Mouse (Mus musculus): ENCODE measurements around the gene Rfc2. TPM values are rescaled to one million over a fixed set of nuclear protein-coding genes. Genes with fewer than 3 reads are reported as not detected.

Rfc2 gene
- polyA plus RNA-seq, 1 experiment from 2014 or later = 174 TPM

DNA sequence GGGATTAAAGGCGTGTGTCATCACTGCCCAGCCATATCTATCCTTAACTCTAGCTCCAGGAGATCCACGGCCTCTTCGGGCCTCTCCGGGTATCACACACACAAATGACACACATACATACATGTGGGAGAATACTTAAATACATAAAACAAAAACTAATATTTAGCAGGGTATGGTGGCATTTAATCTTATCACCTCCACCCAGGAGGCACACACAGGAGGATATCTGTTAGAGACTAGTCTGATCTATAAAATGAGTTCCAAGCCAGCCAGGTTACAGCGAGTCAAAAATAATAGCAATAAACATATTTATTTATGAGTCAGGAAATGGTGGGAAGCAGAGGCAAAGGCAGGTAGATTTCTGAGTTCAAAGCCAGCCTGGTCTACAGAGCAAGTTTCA lies 5.3 kb upstream of the Rfc2 start:
- H3K9ac ChIP-seq = no peak overlapping the region
- 97% methylated on average over 5 of the region's 5 CpGs for WGBS
- no peak for ATAC-seq (ENCODE audit: low FRiP score)

DNA sequence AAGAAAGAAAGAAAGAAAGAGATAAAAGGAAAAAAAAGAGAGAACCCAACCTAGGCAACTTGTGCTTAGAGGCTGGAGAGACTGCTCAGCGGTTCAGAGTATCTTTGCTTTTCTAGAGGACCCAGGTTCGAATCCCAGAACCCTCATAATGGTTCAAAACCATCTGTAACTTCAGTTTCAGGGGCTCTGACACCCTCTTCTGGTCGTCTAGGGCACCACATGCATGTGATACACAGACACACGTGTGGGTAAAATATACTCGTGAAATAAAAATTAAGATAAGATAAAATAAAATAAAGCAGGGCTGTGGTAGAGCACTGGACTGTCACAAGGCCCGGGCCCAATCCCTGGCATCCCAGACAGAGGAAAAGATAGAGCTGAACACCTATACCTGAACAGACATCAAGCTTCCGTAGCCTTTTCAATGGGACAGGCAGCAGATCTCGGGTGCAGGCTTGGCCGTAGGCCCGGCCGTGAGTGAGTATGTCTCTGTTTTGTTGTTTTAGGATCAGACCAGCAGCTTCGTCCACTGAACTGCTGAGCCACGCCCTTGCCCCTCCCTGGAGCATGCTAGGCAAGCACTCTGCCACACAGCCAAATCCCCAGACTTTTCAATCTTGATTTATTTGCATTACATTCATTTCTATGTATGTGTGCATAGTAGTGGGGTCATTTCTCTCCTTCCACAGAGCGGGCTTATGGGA lies 4.5 kb upstream of the Rfc2 start:
- Histone ChIP-seq H3K27me3 (ENCODE audit: control insufficient read depth, insufficient read depth, low read length) (no peaks in the 10 kb centered on the region), H3K4me1 (replicated peaks; ENCODE audit: control insufficient read depth, insufficient read depth, low read length) (peaks cover 8% of the 10 kb centered on the region), H3K36me3 (replicated peaks; ENCODE audit: control insufficient read depth, insufficient read depth) (no peaks in the 10 kb centered on the region), H3K4me3 (replicated peaks; ENCODE audit: low read length) (no peak overlapping the region), H3K9ac (no peak overlapping the region), H3K9me3 (ENCODE audit: control insufficient read depth, low read length) (no peaks in the 10 kb centered on the region), H3K4me2 (replicated peaks) (no peak overlapping the region), H3K27ac (no peak overlapping the region)
- WGBS = 80% methylated on average over 14 of the region's 14 CpGs
- ATAC-seq (ENCODE audit: low FRiP score) (no peak), DNase-seq (ENCODE audit: low spot score) (no peak)

More for the DNA sequence above, 5.3 kb upstream of the Rfc2 start:
- peaks cover 8% of the 10 kb centered on the region for H3K4me1 ChIP-seq (replicated peaks; ENCODE audit: control insufficient read depth, insufficient read depth, low read length)
- DNase-seq (ENCODE audit: low spot score) = no peak
- no peak overlapping the region for H3K4me3 ChIP-seq (replicated peaks; ENCODE audit: low read length)
- H3K27ac ChIP-seq = no peak overlapping the region
- no peak overlapping the region for H3K4me2 ChIP-seq (replicated peaks)
- H3K9me3 ChIP-seq (ENCODE audit: control insufficient read depth, low read length) = no peaks in the 10 kb centered on the region
- no peaks in the 10 kb centered on the region for H3K36me3 ChIP-seq (replicated peaks; ENCODE audit: control insufficient read depth, insufficient read depth)
- no peaks in the 10 kb centered on the region for H3K27me3 ChIP-seq (ENCODE audit: control insufficient read depth, insufficient read depth, low read length)

DNA sequence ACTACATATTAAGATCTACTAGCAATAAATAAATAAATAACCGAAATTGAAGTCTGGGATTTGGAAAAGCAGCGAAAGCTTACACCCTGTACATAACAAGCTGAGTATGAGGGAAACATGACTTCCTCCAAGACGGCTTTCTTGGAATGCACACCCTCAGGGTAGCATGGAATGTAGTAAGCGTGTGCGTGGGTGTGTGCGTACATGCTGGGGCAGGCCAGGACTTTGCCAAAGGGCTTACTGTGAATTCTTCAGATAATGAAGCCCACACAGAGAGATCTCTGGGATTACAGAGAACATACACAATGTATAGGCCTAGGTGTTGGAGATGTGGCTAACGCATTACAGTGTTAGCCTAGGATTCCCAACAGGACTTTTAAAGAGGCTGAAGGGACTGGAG lies 3.6 kb upstream of the Rfc2 start:
- no peaks in the 10 kb centered on the region for H3K9me3 ChIP-seq (ENCODE audit: control insufficient read depth, low read length)
- H3K27me3 ChIP-seq (ENCODE audit: control insufficient read depth, insufficient read depth, low read length) = no peaks in the 10 kb centered on the region
- peaks cover 3% of the 10 kb centered on the region; the same call in 1 of the 2 replicates for H3K4me1 ChIP-seq (replicated peaks; ENCODE audit: control insufficient read depth, insufficient read depth, low read length)
- no peak overlapping the region for H3K4me2 ChIP-seq (replicated peaks)
- DNase-seq (ENCODE audit: low spot score) = no peak
- H3K4me3 ChIP-seq (replicated peaks; ENCODE audit: low read length) = no peak overlapping the region
- no peak overlapping the region for H3K9ac ChIP-seq
- no peak overlapping the region for H3K27ac ChIP-seq
- H3K36me3 ChIP-seq (replicated peaks; ENCODE audit: control insufficient read depth, insufficient read depth) = no peaks in the 10 kb centered on the region
- 83% methylated on average over 7 of the region's 7 CpGs for WGBS
- no peak for ATAC-seq (ENCODE audit: low FRiP score)

DNA sequence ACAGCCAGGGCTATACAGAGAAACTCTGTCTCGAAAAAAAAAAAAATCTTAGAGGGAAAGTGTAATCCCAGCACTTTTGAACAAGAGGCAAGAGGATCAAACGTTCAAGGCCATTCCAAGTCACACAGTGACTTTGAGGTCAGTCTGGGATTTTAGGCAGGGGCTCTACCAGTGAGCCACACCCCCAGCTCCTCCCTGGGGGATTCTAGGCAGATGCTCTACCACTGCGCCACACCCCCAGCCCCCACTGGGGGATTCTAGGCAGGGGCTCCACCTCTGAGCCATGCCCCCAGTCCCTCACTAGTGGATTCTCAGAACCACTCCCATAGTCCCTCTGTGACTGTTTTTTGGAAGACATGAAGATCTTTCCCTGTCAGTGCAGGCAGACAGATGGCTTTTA lies 2.0 kb upstream of the Rfc2 start:
- WGBS = 73% methylated on average over 3 of the region's 3 CpGs
- H3K36me3 ChIP-seq (replicated peaks; ENCODE audit: control insufficient read depth, insufficient read depth) = no peaks in the 10 kb centered on the region
- no peak overlapping the region for H3K4me2 ChIP-seq (replicated peaks)
- DNase-seq (ENCODE audit: low spot score) = no peak
- no peaks in the 10 kb centered on the region for H3K9me3 ChIP-seq (ENCODE audit: control insufficient read depth, low read length)
- H3K9ac ChIP-seq = no peak overlapping the region
- H3K4me1 ChIP-seq (replicated peaks; ENCODE audit: control insufficient read depth, insufficient read depth, low read length) = peaks cover 9% of the 10 kb centered on the region; the same call in 1 of the 2 replicates
- no peak overlapping the region for H3K4me3 ChIP-seq (replicated peaks; ENCODE audit: low read length)
- H3K27me3 ChIP-seq (ENCODE audit: control insufficient read depth, insufficient read depth, low read length) = no peaks in the 10 kb centered on the region
- no peak overlapping the region for H3K27ac ChIP-seq
- ATAC-seq (ENCODE audit: low FRiP score) = no peak

DNA sequence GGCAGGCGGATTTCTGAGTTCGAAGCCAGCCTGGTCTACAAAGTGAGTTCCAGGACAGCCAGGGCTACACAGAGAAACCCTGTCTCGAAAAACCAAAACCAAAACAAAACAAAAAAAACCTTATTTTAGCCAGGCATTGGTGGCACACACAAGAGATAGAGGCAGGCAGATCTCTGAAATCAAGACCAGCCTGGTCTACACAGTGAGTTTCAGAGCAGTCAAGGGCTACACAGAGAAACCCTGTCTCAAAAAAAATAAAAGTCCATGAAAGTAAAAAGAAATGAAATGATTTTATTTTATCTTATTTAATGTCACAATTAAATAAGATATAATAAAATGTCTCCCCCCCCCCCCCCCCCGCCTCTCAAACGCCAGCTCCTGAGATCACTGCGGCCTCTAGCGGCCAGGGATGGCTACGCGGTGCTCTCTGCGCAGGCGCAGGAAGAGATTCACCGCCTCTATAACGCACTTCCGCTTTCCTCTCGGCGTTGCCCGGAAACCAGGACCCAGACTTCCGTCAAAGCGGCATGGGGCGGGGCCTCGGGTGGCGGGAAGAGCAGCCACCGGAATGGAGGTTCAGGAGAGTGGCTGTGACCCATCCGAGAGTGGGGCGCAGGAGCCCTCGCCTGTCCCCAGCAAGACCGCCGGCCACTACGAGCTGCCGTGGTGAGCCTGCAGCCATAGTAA lies 1.2 kb downstream of the Rfc2 start:
- peaks cover 9% of the 10 kb centered on the region; the same call in 1 of the 2 replicates for H3K4me1 ChIP-seq (replicated peaks; ENCODE audit: control insufficient read depth, insufficient read depth, low read length)
- 7% methylated on average over 29 of the region's 30 CpGs for WGBS

DNA sequence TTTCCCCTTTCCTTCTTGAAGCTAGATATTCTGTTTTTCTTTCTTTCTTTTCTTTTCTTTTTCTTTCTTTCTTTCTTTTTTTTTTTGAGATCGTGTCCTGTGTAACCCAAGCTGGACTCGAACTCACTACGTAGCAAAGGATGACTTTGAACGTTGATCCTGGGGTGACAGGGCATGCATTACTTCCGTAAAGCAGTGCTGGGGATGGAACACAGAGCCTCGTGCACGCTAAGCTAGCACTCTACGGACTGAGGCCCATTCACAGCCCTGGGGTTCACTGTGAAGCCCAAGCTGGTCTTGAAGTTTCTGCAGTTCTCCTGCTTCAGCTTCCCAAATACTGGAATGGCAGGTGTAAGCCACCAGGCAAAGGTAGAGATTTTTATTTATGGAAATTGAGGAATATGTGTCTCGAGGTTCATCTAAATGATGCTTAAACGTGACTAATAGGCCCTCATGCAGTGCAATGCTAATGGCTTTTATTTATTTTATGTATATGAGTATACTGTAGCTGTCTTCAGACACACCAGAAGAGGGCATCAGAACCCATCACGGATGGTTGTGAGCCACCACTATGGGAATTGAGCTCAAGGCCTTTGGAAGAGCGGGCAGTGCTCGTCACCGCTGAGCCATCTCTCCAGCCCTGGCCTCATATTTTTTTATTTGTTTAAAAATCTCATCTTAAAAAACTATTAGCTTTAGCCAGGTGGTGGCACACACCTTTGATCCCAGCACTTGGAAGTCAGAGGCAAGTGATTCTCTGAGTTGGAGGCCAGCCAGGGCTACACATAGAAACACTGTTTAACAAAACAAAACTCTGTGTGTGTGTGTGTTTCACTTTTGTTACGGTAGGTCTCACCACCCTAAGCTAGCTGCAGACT lies 2.1 kb downstream of the Rfc2 start:
- no peak overlapping the region for H3K27ac ChIP-seq
- peak overlapping the region; percentile 65 for H3K4me3 ChIP-seq (replicated peaks; ENCODE audit: low read length)
- H3K36me3 ChIP-seq (replicated peaks; ENCODE audit: control insufficient read depth, insufficient read depth) = peaks cover 4% of the 10 kb centered on the region; the same call in 1 of the 2 replicates
- H3K4me2 ChIP-seq (replicated peaks) = peak overlapping the region; percentile 76
- WGBS = 33% methylated on average over 15 of the region's 15 CpGs
- H3K27me3 ChIP-seq (ENCODE audit: control insufficient read depth, insufficient read depth, low read length) = no peaks in the 10 kb centered on the region
- peaks cover 9% of the 10 kb centered on the region; the same call in 1 of the 2 replicates for H3K4me1 ChIP-seq (replicated peaks; ENCODE audit: control insufficient read depth, insufficient read depth, low read length)
- no peak for DNase-seq (ENCODE audit: low spot score)
- no peaks in the 10 kb centered on the region for H3K9me3 ChIP-seq (ENCODE audit: control insufficient read depth, low read length)
- H3K9ac ChIP-seq = peak overlapping the region; percentile 67
- no peak for ATAC-seq (ENCODE audit: low FRiP score)

More for the DNA sequence above, 1.2 kb downstream of the Rfc2 start:
- peak overlapping the region; percentile 67 for H3K9ac ChIP-seq
- no peaks in the 10 kb centered on the region for H3K9me3 ChIP-seq (ENCODE audit: control insufficient read depth, low read length)
- no peak overlapping the region for H3K27ac ChIP-seq
- DNase-seq (ENCODE audit: low spot score) (peak; percentile 98), ATAC-seq (ENCODE audit: low FRiP score) (peak; percentile 96)
- peak overlapping the region; percentile 76 for H3K4me2 ChIP-seq (replicated peaks)
- H3K4me3 ChIP-seq (replicated peaks; ENCODE audit: low read length) = peak overlapping the region; percentile 65
- H3K27me3 ChIP-seq (ENCODE audit: control insufficient read depth, insufficient read depth, low read length) = no peaks in the 10 kb centered on the region
- peaks cover 2% of the 10 kb centered on the region; the same call in 1 of the 2 replicates for H3K36me3 ChIP-seq (replicated peaks; ENCODE audit: control insufficient read depth, insufficient read depth)

DNA sequence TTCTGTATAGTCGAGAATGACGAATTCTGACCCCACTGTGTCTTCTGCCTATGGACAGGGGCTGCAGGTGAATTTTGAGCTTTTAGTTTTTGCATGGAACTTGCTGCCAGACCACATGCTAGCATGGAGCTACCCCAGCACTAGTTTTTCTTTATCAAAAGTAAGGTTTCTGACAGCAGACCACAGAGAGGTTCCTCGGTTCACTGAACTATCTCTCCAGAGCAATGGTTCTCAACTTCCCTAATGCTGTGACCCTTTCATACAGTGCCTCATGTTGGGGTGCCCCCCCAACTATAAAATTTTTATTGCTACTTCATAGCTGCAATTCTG lies 2.7 kb downstream of the Rfc2 start:
- WGBS = 78% methylated on average over 3 of the region's 3 CpGs
- H3K27ac ChIP-seq = no peak overlapping the region
- peaks cover 9% of the 10 kb centered on the region; the same call in 1 of the 2 replicates for H3K4me1 ChIP-seq (replicated peaks; ENCODE audit: control insufficient read depth, insufficient read depth, low read length)
- H3K36me3 ChIP-seq (replicated peaks; ENCODE audit: control insufficient read depth, insufficient read depth) = peaks cover 4% of the 10 kb centered on the region; the same call in 1 of the 2 replicates
- no peak overlapping the region for H3K4me2 ChIP-seq (replicated peaks)
- H3K4me3 ChIP-seq (replicated peaks; ENCODE audit: low read length) = no peak overlapping the region
- H3K9me3 ChIP-seq (ENCODE audit: control insufficient read depth, low read length) = no peaks in the 10 kb centered on the region
- ATAC-seq (ENCODE audit: low FRiP score) (no peak), DNase-seq (ENCODE audit: low spot score) (no peak)
- no peak overlapping the region for H3K9ac ChIP-seq
- H3K27me3 ChIP-seq (ENCODE audit: control insufficient read depth, insufficient read depth, low read length) = no peaks in the 10 kb centered on the region

DNA sequence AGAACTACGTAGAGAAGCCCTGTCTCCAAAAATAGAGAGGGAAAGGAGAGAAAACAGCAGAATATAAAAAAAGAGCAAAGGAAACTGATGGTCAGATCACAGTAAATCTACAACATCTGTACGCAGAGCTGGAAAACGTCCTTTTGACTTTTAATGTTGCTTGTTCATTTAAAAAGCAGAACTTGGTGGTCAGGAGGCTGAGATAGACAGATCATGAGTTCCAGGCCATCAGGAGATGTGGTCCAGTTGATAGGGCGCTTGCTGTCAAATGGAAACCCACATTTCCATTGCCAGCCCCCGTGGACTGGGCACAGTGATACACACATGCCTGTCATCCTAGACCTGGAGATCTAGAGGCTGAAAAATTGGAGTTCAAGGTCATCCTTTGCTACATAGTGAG lies 3.6 kb downstream of the Rfc2 start:
- Histone ChIP-seq H3K4me1 (replicated peaks; ENCODE audit: control insufficient read depth, insufficient read depth, low read length) (peaks cover 9% of the 10 kb centered on the region; the same call in 1 of the 2 replicates), H3K9me3 (ENCODE audit: control insufficient read depth, low read length) (no peaks in the 10 kb centered on the region), H3K27ac (no peak overlapping the region), H3K9ac (no peak overlapping the region), H3K4me3 (replicated peaks; ENCODE audit: low read length) (no peak overlapping the region), H3K36me3 (replicated peaks; ENCODE audit: control insufficient read depth, insufficient read depth) (peaks cover 5% of the 10 kb centered on the region; the same call in 1 of the 2 replicates), H3K4me2 (replicated peaks) (no peak overlapping the region), H3K27me3 (ENCODE audit: control insufficient read depth, insufficient read depth, low read length) (no peaks in the 10 kb centered on the region)
- WGBS = 92% methylated on average over 5 of the region's 5 CpGs
- ATAC-seq (ENCODE audit: low FRiP score) (no peak), DNase-seq (ENCODE audit: low spot score) (no peak)

DNA sequence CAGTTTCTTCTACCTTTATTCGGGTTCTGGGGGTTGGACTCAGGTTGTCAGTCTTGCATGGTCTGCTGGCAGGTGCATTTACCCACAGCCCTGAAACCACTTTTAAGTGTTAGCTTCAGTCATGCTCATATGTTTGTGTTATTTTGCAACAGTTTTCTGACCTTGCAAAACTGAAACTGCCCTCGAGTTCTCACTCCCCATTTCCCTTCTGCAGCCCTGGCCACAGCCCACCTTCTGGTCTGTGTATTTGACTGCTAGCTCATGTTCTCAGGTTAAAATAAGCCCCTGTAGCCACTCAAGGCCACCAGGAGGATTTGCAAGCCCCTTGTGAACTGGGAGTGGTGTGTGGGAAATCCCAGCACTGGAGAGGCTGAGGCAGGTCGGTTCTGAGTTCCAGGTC lies 8.7 kb downstream of the Rfc2 start:
- Histone ChIP-seq H3K9ac (no peak overlapping the region), H3K27ac (no peak overlapping the region), H3K4me1 (replicated peaks; ENCODE audit: control insufficient read depth, insufficient read depth, low read length) (no peaks in the 10 kb centered on the region), H3K4me3 (replicated peaks; ENCODE audit: low read length) (no peak overlapping the region), H3K4me2 (replicated peaks) (no peak overlapping the region), H3K27me3 (ENCODE audit: control insufficient read depth, insufficient read depth, low read length) (no peaks in the 10 kb centered on the region), H3K9me3 (ENCODE audit: control insufficient read depth, low read length) (no peaks in the 10 kb centered on the region), H3K36me3 (replicated peaks; ENCODE audit: control insufficient read depth, insufficient read depth) (peaks cover 54% of the 10 kb centered on the region)
- 95% methylated on average over 3 of the region's 3 CpGs for WGBS
- DNase-seq (ENCODE audit: low spot score) (no peak), ATAC-seq (ENCODE audit: low FRiP score) (no peak)
